Mouse (Mus musculus): ENCODE results near the gene Fubp3.

- TF ChIP-seq CTCF (IDR thresholded peaks at IDR 0.05) = no peak
- TF ChIP-seq EP300 (IDR thresholded peaks at IDR 0.05) = peak; percentile 60; the same call in 1 of the 2 replicates
Measured at GRCm38 (mm10) chr2:31572051-31572914, at the start of gene Fubp3.
